Mouse (Mus musculus): Measurements from ENCODE around the gene Acyp2.

Acyp2 gene

GRCm38 (mm10) chr11:30580008-30580407 is 69.4 kb downstream of the Acyp2 start:
- no peak for DNase-seq (ENCODE audit: low spot score)

DNA sequence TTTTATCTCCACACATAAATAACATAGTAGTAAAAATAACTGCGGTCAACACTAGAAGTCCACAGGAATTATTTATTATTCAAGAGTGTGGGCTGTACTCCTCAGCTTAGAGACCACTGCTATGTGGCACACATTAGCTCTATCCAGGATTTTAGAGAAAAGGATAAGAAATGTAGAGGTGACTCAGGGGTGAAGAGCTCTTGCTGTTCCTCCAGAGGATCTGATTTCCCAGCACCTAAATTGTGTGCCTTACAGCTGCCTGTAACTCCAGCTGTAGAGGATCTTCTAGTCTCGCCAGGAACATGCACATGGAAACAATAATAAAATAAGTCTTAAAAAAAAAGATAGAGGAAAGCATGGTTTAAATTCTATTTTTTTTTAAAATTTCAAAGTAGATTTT is 70.5 kb downstream of the Acyp2 start:
- DNase-seq (ENCODE audit: low spot score): no peak

GRCm38 (mm10) chr11:30572790-30573395 is 76.5 kb downstream of the Acyp2 start:
- DNase-seq (ENCODE audit: low spot score): no peak

DNA sequence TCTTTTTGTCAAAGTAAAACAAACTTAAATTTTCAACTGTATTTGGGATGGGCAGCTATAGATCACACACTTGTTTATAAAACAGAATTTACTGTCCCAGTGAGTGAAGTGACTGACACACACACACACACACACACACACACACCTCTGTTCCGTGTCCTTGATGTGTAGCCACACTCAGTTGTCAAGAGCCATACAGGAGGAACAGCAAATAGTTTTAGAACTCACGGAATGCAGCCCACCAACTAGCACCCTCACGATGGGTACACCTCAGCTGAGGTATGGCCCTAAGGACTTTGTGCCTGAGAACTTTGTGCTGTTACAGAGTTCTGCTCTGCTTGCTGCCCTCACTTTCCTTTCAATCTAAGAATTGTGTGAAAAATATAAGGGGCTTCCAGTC is 78.8 kb downstream of the Acyp2 start:
- DNase-seq (ENCODE audit: low spot score): no peak

DNA sequence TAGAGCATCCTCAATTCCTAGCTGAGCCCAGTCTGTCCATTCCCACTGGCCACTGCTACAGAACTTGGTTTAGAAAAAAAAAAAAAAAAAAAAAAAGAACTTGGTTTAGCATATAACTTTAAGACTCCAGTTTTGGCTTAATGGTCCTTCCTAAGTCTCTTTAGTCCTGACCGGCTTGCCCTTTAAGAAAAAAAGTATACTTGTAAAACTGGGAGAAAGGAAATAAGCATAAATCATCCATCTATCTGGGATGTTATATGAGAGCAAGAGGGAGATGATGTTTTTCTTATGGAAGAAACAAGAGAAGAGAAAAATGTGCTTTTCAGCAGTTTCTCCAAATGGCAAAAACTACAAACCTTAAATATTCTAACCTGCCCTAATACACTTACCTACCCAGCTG is 89.2 kb downstream of the Acyp2 start:
- no peak for DNase-seq (ENCODE audit: low spot score)

DNA sequence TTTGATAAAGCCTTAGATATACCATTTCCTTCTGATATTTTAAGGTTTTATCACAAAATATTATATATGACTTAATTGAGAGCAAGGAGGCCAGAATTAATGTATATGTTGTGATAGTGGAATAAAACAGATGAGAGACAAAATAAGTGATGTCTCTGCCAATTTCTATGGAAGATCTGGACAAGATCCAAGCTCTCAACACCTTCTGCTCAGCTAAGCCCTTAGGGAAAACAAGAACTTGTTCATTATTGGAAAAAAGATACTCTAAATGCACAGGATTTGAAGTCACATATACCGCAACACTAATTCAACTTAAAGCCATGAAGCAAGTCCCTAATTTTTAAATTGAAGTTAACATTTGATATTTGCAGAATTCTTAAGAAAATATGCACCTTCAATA is 96.0 kb downstream of the Acyp2 start:
- no peak for DNase-seq (ENCODE audit: low spot score)

GRCm38 (mm10) chr11:30517133-30517532 is 132.3 kb downstream of the Acyp2 start:
- DNase-seq (ENCODE audit: low spot score): no peak

- DNase-seq (ENCODE audit: low spot score): no peak
These were observed 141.2 kb downstream of the Acyp2 start for GRCm38 (mm10) chr11:30508178-30508577.

DNA sequence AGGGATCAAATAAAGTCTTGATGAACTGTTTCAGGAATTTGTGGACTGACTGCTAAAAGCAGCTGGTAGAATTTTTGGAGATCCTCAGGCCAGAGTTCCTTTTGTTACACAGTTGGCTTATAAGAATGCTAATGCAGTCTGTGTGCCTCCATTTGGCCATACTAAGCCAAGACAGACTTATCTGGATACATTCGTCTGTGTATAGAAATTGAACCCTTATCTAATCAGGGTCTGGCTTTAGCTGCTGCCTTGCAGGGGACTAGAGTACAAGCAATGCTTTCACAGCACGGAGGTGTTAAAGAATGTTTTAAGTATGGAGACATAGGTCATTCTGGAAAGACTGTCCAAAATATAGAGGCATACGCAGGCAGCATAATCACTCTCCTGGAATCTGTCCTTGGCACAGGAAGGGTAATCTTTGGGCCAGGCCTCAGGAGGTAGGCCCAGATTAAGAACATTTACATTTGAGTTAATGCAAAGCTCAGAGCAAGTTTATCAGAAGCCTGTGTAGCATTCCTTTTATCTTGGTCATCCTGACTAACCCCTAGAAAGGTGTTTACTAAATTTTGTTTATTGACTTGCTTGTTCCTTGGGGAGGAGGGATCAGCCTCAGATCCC is 150.5 kb downstream of the Acyp2 start:
- DNase-seq (ENCODE audit: low spot score): no peak

GRCm38 (mm10) chr11:30497151-30497550 is 152.2 kb downstream of the Acyp2 start:
- DNase-seq (ENCODE audit: low spot score): no peak

DNA sequence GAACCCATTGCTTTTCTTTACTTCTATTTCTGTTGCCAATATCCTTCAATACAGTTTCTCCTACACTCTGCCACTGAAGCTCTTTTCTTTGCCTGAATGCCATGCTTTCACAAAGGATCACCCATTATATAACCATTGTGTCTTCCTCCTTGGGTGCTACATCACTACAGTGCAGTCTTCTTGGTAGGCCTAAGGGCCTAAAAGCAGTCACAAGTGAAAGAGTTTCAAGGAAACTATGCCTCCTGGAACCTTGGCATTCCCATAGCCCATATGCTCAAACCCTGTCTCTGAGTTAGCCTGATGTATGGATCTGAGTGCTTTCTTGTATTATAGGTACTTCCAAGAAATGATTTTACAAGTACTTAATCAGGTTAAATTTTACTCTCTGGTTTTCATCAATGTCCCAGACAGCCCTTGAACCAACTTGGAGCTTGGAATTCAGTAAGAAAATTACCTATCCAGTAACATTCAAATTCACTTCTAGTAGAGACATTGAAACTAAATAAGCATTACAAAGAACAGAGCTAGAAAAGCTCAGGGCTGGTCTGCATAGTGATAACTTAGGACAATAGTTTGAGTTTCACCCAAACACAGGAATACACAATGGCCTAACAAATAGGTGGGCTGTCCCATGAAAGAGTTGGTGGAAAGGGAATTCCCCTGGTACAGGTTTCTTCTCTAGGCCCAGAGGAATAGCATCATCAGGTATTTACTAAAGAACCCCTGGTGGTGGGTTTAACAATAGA is 157.7 kb downstream of the Acyp2 start:
- no peak for DNase-seq (ENCODE audit: low spot score)

GRCm38 (mm10) chr11:30488183-30488582 is 161.2 kb downstream of the Acyp2 start:
- no peak for DNase-seq (ENCODE audit: low spot score)

- DNase-seq (ENCODE audit: low spot score): no peak
These were observed 166.1 kb downstream of the Acyp2 start for GRCm38 (mm10) chr11:30483286-30483685.

GRCm38 (mm10) chr11:30471751-30472593 is 177.4 kb downstream of the Acyp2 start, which contains the start of gene 4930505A04Rik:
Gene 4930505A04Rik, minus strand, starts transcription at chr11:30471827.
- peak; percentile 51 for DNase-seq (ENCODE audit: low spot score)

GRCm38 (mm10) chr11:30471187-30471586 is 178.2 kb downstream of the Acyp2 start:
- no peak for DNase-seq (ENCODE audit: low spot score)

All from ovary, postnatal 10 days (tissue).